Mouse (Mus musculus): ENCODE measurements around the gene Cers6.

Gene Cers6

GRCm38 (mm10) chr2:69156283-69156682, 295.0 kb downstream of the Cers6 start:
- DNase-seq (ENCODE audit: low spot score) = no peak

- no peak for DNase-seq (ENCODE audit: low spot score)
Observed at GRCm38 (mm10) chr2:69158907-69159306, 297.7 kb downstream of the Cers6 start.
